Mouse (Mus musculus): ENCODE results near the gene Zfr2. TPM values are rescaled to one million over a fixed set of nuclear protein-coding genes. Genes with fewer than 3 reads are reported as not detected.
"Not testable (repeated sequence)": the region's sequence is repeated elsewhere in the genome, so short reads cannot be mapped to it uniquely, and the experiment has no call there.

The Zfr2 gene
- polyA plus RNA-seq, 1 experiment from 2014 or later = 19.5 TPM

- H3K9me3 ChIP-seq = peaks cover 6% of the 10 kb centered on the region; the same call in 1 of the 2 replicates
- ATAC-seq (replicated peaks) = no peak
- peaks cover 89% of the 10 kb centered on the region for H3K36me3 ChIP-seq
- H3K4me1 ChIP-seq = no peaks in the 10 kb centered on the region
- no peak overlapping the region for H3K4me3 ChIP-seq
- H3K9ac ChIP-seq (replicated peaks) = no peak overlapping the region
- H3K27me3 ChIP-seq = no peaks in the 10 kb centered on the region
- H3K4me2 ChIP-seq (replicated peaks) = no peak overlapping the region
- WGBS = 97% methylated on average over 5 of the region's 5 CpGs
- H3K27ac ChIP-seq (replicated peaks) = no peak overlapping the region
Observed at GRCm38 (mm10) chr10:81210154-81210553, 22.8 kb upstream of the Zfr2 start.

- 92% methylated on average over 6 of the region's 6 CpGs for WGBS
- H3K4me2 ChIP-seq (replicated peaks) = no peak overlapping the region
- peaks cover 6% of the 10 kb centered on the region; the same call in 1 of the 2 replicates for H3K9me3 ChIP-seq
- H3K9ac ChIP-seq (replicated peaks) = no peak overlapping the region
- peaks cover 80% of the 10 kb centered on the region for H3K36me3 ChIP-seq
- no peaks in the 10 kb centered on the region for H3K4me1 ChIP-seq
- no peak overlapping the region for H3K27ac ChIP-seq (replicated peaks)
- no peak for ATAC-seq (replicated peaks)
- H3K27me3 ChIP-seq = no peaks in the 10 kb centered on the region
- no peak overlapping the region for H3K4me3 ChIP-seq
Observed at GRCm38 (mm10) chr10:81216260-81216659, 16.7 kb upstream of the Zfr2 start.

- no peaks in the 10 kb centered on the region for H3K27me3 ChIP-seq
- no peak overlapping the region for H3K4me2 ChIP-seq (replicated peaks)
- H3K4me1 ChIP-seq = no peaks in the 10 kb centered on the region
- peaks cover 81% of the 10 kb centered on the region for H3K36me3 ChIP-seq
- WGBS = 88% methylated on average over 6 of the region's 6 CpGs
- H3K9ac ChIP-seq (replicated peaks) = no peak overlapping the region
- no peak overlapping the region for H3K4me3 ChIP-seq
- no peak for ATAC-seq (replicated peaks)
- H3K27ac ChIP-seq (replicated peaks) = no peak overlapping the region
- H3K9me3 ChIP-seq = peaks cover 5% of the 10 kb centered on the region; the same call in 1 of the 2 replicates
Observed at GRCm38 (mm10) chr10:81216810-81217209, 16.1 kb upstream of the Zfr2 start.

- H3K27me3 ChIP-seq; H3K27ac ChIP-seq (replicated peaks); H3K4me2 ChIP-seq (replicated peaks); H3K4me3 ChIP-seq; ATAC-seq (replicated peaks); H3K9me3 ChIP-seq; H3K9ac ChIP-seq (replicated peaks); H3K4me1 ChIP-seq: not testable (repeated sequence)
- WGBS = 26% methylated on average over 1 of the region's 1 CpGs
- H3K36me3 ChIP-seq = peaks cover 80% of the 10 kb centered on the region
Observed at GRCm38 (mm10) chr10:81217267-81217666, 15.7 kb upstream of the Zfr2 start.

GRCm38 (mm10) chr10:81217964-81218363 is 15.0 kb upstream of the Zfr2 start:
- H3K9me3 ChIP-seq = no peaks in the 10 kb centered on the region
- no peaks in the 10 kb centered on the region for H3K27me3 ChIP-seq
- no peak overlapping the region for H3K9ac ChIP-seq (replicated peaks)
- whole genome bisulfite sequencing = 36% methylated on average over 7 of the region's 7 CpGs
- no peak overlapping the region for H3K27ac ChIP-seq (replicated peaks)
- H3K4me2 ChIP-seq (replicated peaks) = no peak overlapping the region
- peaks cover 77% of the 10 kb centered on the region for H3K36me3 ChIP-seq
- H3K4me1 ChIP-seq = no peaks in the 10 kb centered on the region
- no peak overlapping the region for H3K4me3 ChIP-seq
- ATAC-seq (replicated peaks) = peak; percentile 36; the same call in 1 of the 2 replicates

- H3K36me3 ChIP-seq = peaks cover 62% of the 10 kb centered on the region
- no peak overlapping the region for H3K4me3 ChIP-seq
- ATAC-seq (replicated peaks) = no peak
- 91% methylated on average over 5 of the region's 5 CpGs for WGBS
- H3K4me1 ChIP-seq = no peaks in the 10 kb centered on the region
- H3K27me3 ChIP-seq = no peaks in the 10 kb centered on the region
- no peak overlapping the region for H3K27ac ChIP-seq (replicated peaks)
- no peak overlapping the region for H3K9ac ChIP-seq (replicated peaks)
- H3K4me2 ChIP-seq (replicated peaks) = no peak overlapping the region
- no peaks in the 10 kb centered on the region for H3K9me3 ChIP-seq
Observed at GRCm38 (mm10) chr10:81221402-81222015, 11.4 kb upstream of the Zfr2 start.

GRCm38 (mm10) chr10:81223731-81224130 is 9.2 kb upstream of the Zfr2 start:
- H3K4me2 ChIP-seq (replicated peaks); ATAC-seq (replicated peaks); H3K9me3 ChIP-seq; H3K4me3 ChIP-seq; H3K27ac ChIP-seq (replicated peaks); H3K27me3 ChIP-seq; H3K9ac ChIP-seq (replicated peaks): not testable (repeated sequence)
- 67% methylated on average over 2 of the region's 2 CpGs for WGBS
- Histone ChIP-seq H3K4me1 (peaks cover 15% of the 10 kb centered on the region), H3K36me3 (peaks cover 46% of the 10 kb centered on the region)

GRCm38 (mm10) chr10:81229735-81230437 is 3.1 kb upstream of the Zfr2 start:
- 0 out of 2 replicates have a peak, but pooled peaks cover 4% of the 10 kb centered on the region for H3K36me3 ChIP-seq
- no peaks in the 10 kb centered on the region for H3K27me3 ChIP-seq
- WGBS = 9% methylated on average over 20 of the region's 20 CpGs
- H3K4me1 ChIP-seq = peaks cover 48% of the 10 kb centered on the region
- H3K4me3 ChIP-seq = peak overlapping the region; percentile 69
- peak; percentile 13 for ATAC-seq (replicated peaks)
- H3K4me2 ChIP-seq (replicated peaks) = peak overlapping the region; percentile 76
- H3K9me3 ChIP-seq = no peaks in the 10 kb centered on the region
- peak overlapping the region; percentile 89 for H3K9ac ChIP-seq (replicated peaks)
- peak overlapping the region; percentile 94 for H3K27ac ChIP-seq (replicated peaks)

- H3K4me1 ChIP-seq = peaks cover 48% of the 10 kb centered on the region
- ATAC-seq (replicated peaks) = peak; percentile 93
- 2% methylated on average over 27 of the region's 27 CpGs for WGBS
Observed at GRCm38 (mm10) chr10:81230438-81231332, 2.3 kb upstream of the Zfr2 start, which contains the start of gene Atcay. Gene Atcay (minus strand): TSS chr10:81230833.

GRCm38 (mm10) chr10:81231436-81231835 is 1.5 kb upstream of the Zfr2 start:
- Histone ChIP-seq H3K27me3 (no peaks in the 10 kb centered on the region), H3K4me1 (peaks cover 48% of the 10 kb centered on the region), H3K36me3 (no peaks in the 10 kb centered on the region), H3K27ac (replicated peaks) (peak overlapping the region; percentile 94), H3K9ac (replicated peaks) (no peak overlapping the region; the same call in 1 of the 2 replicates), H3K4me2 (replicated peaks) (peak overlapping the region; percentile 76), H3K9me3 (no peaks in the 10 kb centered on the region), H3K4me3 (peak overlapping the region; percentile 69)
- no peak for ATAC-seq (replicated peaks)
- WGBS = 46% methylated on average over 7 of the region's 7 CpGs

More at GRCm38 (mm10) chr10:81230438-81231332, 2.3 kb upstream of the Zfr2 start, which contains the start of gene Atcay:
- Histone ChIP-seq H3K27ac (replicated peaks) (peak within 1 kb of the TSS; percentile 94), H3K36me3 (0 out of 2 replicates have a peak, but pooled peaks cover 3% of the 10 kb centered on the region), H3K9ac (replicated peaks) (peak within 1 kb of the TSS; percentile 89), H3K27me3 (no peaks in the 10 kb centered on the region), H3K4me2 (replicated peaks) (peak within 1 kb of the TSS; percentile 76), H3K4me3 (peak within 1 kb of the TSS; percentile 69), H3K9me3 (no peaks in the 10 kb centered on the region)

GRCm38 (mm10) chr10:81233226-81233585 is 251 bp downstream of the Zfr2 start:
- H3K27ac ChIP-seq (replicated peaks) = peak overlapping the region; percentile 33; the same call in 1 of the 2 replicates
- no peaks in the 10 kb centered on the region for H3K9me3 ChIP-seq
- peak overlapping the region; percentile 59 for H3K4me2 ChIP-seq (replicated peaks)
- peak; percentile 39 for ATAC-seq (replicated peaks)
- no peaks in the 10 kb centered on the region for H3K27me3 ChIP-seq
- peak overlapping the region; percentile 70 for H3K4me3 ChIP-seq
- peak overlapping the region; percentile 71 for H3K9ac ChIP-seq (replicated peaks)
- WGBS = under 1% methylated on average over 27 of the region's 28 CpGs
- H3K4me1 ChIP-seq = peaks cover 39% of the 10 kb centered on the region
- no peaks in the 10 kb centered on the region for H3K36me3 ChIP-seq

All from forebrain, embryonic 15.5 days (tissue).